Mouse (Mus musculus) forebrain, embryonic 13.5 days (tissue): ENCODE measurements around the gene Fus. TPM values are rescaled to one million over a fixed set of nuclear protein-coding genes. Genes with fewer than 3 reads are reported as not detected.

Experiments used
- ATAC-seq: fragments of 200-750 bp; cut with Nextera tagmentation; 2 replicates; pipeline ENCODE4 v1.8.0; 2017
- H3K27ac ChIP-seq: fragments of 300-500 bp; sonication (generic); 2 replicates; pipeline ENCODE4 v1.5.1; 2015; ENCODE audit warnings: inconsistent platforms, mild to moderate bottlenecking, moderate library complexity
- H3K27me3 ChIP-seq: fragments of 300-500 bp; sonication (generic); 2 replicates; pipeline ENCODE4 v1.6.1; 2015; ENCODE audit warnings: mild to moderate bottlenecking, inconsistent platforms
- H3K36me3 ChIP-seq: fragments of 300-500 bp; sonication (generic); 2 replicates; pipeline ENCODE4 v1.6.1; 2015; ENCODE audit warnings: mild to moderate bottlenecking, inconsistent platforms; ENCODE audit not compliant: poor library complexity, severe bottlenecking
- H3K4me1 ChIP-seq: fragments of 300-500 bp; sonication (generic); 2 replicates; pipeline ENCODE4 v1.6.1; 2015; ENCODE audit warnings: inconsistent platforms
- H3K4me2 ChIP-seq: fragments of 300-500 bp; sonication (generic); 2 replicates; pipeline ENCODE4 v1.6.1; 2015; ENCODE audit warnings: inconsistent platforms, mild to moderate bottlenecking, moderate library complexity
- H3K4me3 ChIP-seq: fragments of 300-500 bp; sonication (generic); 2 replicates; pipeline ENCODE4 v1.5.1; 2015; ENCODE audit warnings: mild to moderate bottlenecking, inconsistent platforms
- H3K9ac ChIP-seq: fragments of 300-500 bp; sonication (generic); 2 replicates; pipeline ENCODE4 v1.6.1; 2015; ENCODE audit warnings: mild to moderate bottlenecking, inconsistent platforms
- H3K9me3 ChIP-seq: fragments of 300-500 bp; sonication (generic); replicated peaks from 2 replicates; pipeline ENCODE4 v1.6.1; 2016; ENCODE audit warnings: inconsistent platforms
- WGBS: fragments of 180-500 bp; shearing (Covaris S2); methylation state at CpG from one replicate; pipeline ENCODE4 v1.1.7; 2015; 5-methylcytosine and 5-hydroxymethylcytosine counted together
- polyA plus RNA-seq: library from polyadenylated mRNA; unstranded; fragments of >200 nt; fragmentation: Nextera tagmentation; extraction: Ambion mirVana; gene quantifications from 2 replicates; pipeline ENCODE4 v1.2.1, GENCODE M21; 2015

Gene Fus
- polyA plus RNA-seq, 1 experiment from 2014 or later, result 452 TPM

DNA sequence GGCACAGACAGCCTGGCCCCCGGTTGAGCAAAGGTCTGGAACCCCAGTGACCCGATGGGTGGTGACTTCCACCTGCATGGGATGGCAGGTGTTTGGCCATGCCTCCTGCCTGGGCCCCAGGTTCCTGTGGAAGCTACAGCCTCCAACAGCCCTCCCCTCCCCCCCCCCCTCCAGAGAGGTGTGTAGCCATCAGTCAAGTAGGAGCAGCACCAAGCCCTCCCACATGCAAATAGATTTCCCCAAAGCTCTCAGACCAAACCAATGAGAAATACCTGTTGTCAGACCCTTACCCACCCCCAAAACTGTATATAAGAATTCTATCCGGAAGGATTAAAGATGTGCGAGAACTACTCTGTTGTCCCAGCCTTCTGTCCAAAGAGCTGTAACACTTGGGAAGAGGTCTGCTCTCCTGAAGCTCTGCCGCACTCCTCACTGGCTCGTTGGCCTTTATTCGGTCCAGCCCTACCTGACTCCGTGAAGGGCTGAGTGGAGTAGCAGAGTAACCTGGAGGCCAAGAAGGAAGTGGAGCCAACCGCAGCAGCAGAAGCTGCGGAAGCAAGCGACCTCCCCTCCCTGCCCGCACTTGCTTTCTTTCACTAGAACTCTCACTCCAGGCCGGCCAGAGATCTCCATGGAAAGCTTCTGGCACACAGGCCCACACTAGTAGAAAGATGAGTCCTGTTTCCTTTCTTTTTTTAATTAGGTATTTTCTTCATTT is 14.2 kb upstream of the Fus start:
- Histone ChIP-seq H3K27ac (no peak overlapping the region), H3K4me3 (no peak overlapping the region), H3K27me3 (peaks cover 3% of the 10 kb centered on the region; the same call in 1 of the 2 replicates), H3K4me1 (no peaks in the 10 kb centered on the region), H3K36me3 (no peaks in the 10 kb centered on the region), H3K9me3 (no peaks in the 10 kb centered on the region), H3K9ac (no peak overlapping the region), H3K4me2 (no peak overlapping the region)
- 47% methylated on average over 13 of the region's 13 CpGs for WGBS
- no peak for ATAC-seq

DNA sequence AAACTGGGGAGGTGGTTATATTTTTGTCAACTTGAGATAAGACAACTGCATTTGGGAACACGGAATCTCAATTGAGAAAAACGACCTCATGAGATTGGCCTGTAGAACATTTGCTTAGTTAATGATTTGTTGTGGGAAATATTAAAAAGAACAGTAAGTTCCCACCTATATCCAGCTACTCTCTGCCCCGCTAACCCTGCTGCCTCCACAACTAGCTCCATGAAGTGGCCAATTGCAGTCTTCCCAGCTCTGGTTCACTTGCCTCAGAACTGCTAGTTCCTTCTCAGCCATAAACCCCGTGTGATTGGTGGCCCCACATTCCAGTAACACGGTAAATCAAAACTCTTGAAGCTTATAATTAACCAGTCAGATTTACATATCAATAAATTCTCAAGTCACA is 7.9 kb upstream of the Fus start:
- no peak for ATAC-seq
- no peak overlapping the region for H3K4me2 ChIP-seq
- no peak overlapping the region for H3K27ac ChIP-seq
- H3K4me3 ChIP-seq, result no peak overlapping the region
- H3K9me3 ChIP-seq, result no peaks in the 10 kb centered on the region
- no peaks in the 10 kb centered on the region for H3K36me3 ChIP-seq
- no peaks in the 10 kb centered on the region for H3K4me1 ChIP-seq
- H3K9ac ChIP-seq, result no peak overlapping the region
- 64% methylated on average over 5 of the region's 5 CpGs for WGBS
- H3K27me3 ChIP-seq, result no peaks in the 10 kb centered on the region

DNA sequence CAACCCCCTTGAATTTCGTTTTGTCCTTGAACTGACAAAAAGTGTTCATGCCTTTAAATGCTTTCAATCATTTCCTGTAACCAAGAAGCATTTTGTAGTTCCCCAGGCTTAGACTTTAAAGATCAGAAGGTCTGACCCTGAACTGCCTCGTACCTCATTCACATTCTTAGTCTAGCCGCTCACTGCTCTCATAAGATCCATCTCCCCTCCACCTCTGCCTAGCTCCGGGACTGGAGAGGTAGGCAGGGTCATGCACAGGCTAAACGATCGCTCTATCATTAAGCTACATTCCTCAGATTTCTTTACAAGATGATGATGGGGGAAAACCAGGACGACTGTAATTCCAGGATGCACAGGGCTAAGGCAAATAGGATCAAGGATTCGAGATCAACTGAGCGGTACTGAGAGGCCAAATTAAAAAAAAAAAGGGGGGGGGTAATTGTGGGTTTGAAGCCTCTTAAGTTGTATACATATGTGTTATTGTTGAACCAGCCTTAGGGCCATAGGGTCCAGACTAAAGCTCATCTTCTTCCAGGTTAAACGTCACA is 812 bp upstream of the Fus start:
- Histone ChIP-seq H3K36me3 (peaks cover 21% of the 10 kb centered on the region), H3K9ac (peak overlapping the region; percentile 99), H3K4me2 (peak overlapping the region; percentile 92), H3K4me3 (peak overlapping the region; percentile 98), H3K9me3 (no peaks in the 10 kb centered on the region), H3K27ac (peak overlapping the region; percentile 96), H3K27me3 (no peaks in the 10 kb centered on the region), H3K4me1 (peaks cover 29% of the 10 kb centered on the region)
- 8% methylated on average over 10 of the region's 10 CpGs for WGBS
- ATAC-seq, result no peak

DNA sequence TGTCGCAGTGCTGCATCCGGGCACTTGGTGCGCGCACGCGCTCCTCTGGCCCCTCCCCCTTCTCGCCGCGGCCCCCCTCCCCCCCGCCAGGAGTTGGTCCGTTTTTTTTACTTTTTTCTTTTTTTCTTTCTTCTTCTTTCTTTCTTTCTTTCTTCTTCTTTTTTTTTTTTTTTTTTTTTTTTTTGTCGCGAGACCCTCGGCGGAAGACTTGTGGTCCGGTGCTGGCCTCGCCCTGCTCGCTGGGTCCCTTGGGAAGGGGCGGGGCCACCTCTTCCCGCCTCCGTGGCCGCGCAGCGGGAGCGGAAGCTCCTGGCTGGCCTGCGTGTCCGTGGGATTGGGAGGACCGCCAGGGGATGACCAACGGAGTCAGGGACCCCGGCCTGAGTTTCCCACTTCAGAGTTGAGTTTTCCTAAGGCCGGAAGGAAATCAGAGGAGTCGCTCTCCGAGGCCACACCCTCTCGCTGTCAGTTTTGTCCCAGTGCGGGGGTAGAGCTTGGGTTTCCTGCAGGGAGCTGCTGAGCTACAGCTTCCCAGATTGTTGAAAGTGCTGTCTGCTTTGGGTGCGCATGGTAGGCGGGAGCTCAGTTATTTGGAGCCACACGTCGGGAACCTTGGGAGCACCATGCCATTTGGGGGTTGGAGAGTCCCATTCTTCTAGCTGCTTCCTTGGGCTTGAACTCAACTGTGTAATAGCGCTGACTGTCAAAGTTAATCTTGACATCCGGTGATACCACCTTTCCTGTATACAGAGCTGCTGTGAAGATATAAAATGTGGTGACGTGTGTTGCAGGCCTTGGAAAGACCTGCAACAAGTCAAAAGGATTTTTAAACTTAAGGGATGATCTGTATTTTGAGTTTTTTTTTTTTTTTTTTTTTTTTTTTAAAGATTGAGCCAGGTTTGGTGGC is 918 bp downstream of the Fus start:
- Histone ChIP-seq H3K4me3 (peak overlapping the region; percentile 98), H3K27me3 (no peaks in the 10 kb centered on the region), H3K27ac (peak overlapping the region; percentile 96), H3K4me1 (peaks cover 29% of the 10 kb centered on the region), H3K4me2 (peak overlapping the region; percentile 92), H3K36me3 (peaks cover 37% of the 10 kb centered on the region), H3K9me3 (no peaks in the 10 kb centered on the region), H3K9ac (peak overlapping the region; percentile 99)
- peak; percentile 32; the same call in 1 of the 2 replicates for ATAC-seq
- under 1% methylated on average over 39 of the region's 42 CpGs for WGBS

DNA sequence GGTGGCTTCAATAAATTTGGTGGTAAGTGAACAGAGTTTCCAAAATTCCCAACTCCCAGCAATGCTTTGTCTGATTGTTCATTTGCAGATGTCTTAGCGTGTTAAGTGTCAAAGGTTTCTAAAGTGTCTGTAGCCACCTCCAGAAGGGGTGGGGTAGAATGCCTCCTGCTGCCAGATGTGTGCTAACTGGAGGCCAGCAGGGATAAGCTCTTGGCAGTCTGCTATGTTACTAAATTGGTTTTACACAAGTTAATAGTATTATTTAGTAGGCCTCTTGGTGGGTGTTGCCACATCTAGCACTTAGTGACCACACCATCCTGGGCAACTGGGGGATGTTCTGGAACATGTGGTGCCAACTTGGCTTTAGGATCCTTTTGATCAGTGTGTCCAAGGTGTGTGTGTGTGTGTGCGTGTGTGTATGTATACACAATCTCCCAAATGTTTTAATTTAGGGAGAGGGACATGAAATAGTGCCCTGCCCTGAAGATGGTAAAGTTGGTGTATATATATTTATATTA is 7.2 kb downstream of the Fus start:
- no peak overlapping the region for H3K27ac ChIP-seq
- 86% methylated on average over 2 of the region's 2 CpGs for WGBS
- H3K9me3 ChIP-seq, result no peaks in the 10 kb centered on the region
- H3K4me3 ChIP-seq, result no peak overlapping the region
- peaks cover 97% of the 10 kb centered on the region for H3K36me3 ChIP-seq
- H3K9ac ChIP-seq, result no peak overlapping the region
- no peak overlapping the region for H3K4me2 ChIP-seq
- H3K4me1 ChIP-seq, result peaks cover 16% of the 10 kb centered on the region
- no peak for ATAC-seq
- no peaks in the 10 kb centered on the region for H3K27me3 ChIP-seq

DNA sequence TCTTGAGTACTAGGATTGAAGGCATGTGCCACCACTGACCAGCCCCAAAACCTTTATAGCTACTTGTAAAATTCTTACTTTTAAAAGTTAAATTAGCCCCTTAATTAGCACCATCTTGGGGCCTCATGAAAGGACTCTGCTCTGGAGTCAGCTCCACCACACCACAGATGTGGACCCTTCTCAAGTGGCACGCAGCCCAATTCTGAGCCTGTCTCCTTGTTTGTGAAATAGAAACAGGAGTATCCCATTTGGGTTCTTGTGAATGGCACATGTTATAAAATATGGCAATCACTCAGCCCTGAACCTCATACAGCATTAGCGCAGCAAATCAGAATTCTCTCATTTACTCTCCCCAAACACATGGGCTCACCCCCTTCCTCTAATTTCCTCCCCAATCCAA is 11.6 kb downstream of the Fus start:
- H3K27ac ChIP-seq, result no peak overlapping the region
- peaks cover 5% of the 10 kb centered on the region for H3K4me1 ChIP-seq
- 94% methylated on average over 2 of the region's 2 CpGs for WGBS
- H3K27me3 ChIP-seq, result no peaks in the 10 kb centered on the region
- no peak for ATAC-seq
- no peak overlapping the region for H3K9ac ChIP-seq
- H3K36me3 ChIP-seq, result peaks cover 99% of the 10 kb centered on the region
- H3K9me3 ChIP-seq, result no peaks in the 10 kb centered on the region
- no peak overlapping the region for H3K4me3 ChIP-seq
- H3K4me2 ChIP-seq, result no peak overlapping the region

DNA sequence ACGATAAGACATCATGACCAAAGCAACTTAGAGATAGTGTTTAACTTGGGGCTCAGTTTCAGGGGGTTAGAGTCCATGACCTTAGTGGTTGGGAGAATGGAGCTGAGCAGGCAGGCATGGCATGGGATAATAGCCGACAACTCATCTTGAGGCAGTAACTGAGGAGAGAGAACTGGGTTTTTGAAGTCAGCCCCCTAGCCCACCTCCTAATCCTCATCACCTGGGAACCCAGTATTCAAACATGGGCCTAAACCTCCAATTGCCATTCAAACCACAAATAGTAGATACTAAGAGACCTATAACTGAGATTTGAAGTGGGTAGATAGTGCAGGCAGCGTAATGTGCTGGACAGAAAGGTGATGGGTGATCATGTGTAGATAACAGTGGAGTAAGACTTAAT is 13.3 kb downstream of the Fus start:
- Histone ChIP-seq H3K4me1 (no peaks in the 10 kb centered on the region), H3K36me3 (peaks cover 99% of the 10 kb centered on the region), H3K4me2 (no peak overlapping the region), H3K9me3 (no peaks in the 10 kb centered on the region), H3K9ac (no peak overlapping the region), H3K4me3 (no peak overlapping the region), H3K27me3 (no peaks in the 10 kb centered on the region), H3K27ac (no peak overlapping the region)
- 95% methylated on average over 3 of the region's 3 CpGs for WGBS
- no peak for ATAC-seq

DNA sequence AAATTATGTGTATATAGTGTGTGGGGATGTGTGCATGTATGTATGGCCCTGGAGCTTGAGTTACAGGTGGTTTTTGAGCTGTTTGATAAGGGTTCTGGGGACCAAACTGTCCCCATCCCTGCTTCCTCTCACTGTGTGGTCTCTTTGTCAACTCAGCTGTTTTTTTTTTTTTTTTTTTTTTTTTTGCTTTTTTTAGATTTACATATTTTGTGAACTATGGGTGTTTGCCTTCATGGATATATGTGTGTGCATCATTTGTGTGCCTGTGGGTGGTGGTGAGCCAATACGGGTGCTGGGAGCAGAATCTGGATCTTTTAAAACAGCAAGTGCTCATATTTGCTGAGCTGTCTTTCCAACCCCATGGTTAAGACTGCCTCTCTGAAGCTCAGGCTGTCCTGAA is 21.6 kb downstream of the Fus start:
- Histone ChIP-seq H3K9me3 (no peaks in the 10 kb centered on the region), H3K4me1 (no peaks in the 10 kb centered on the region), H3K27ac (no peak overlapping the region), H3K27me3 (no peaks in the 10 kb centered on the region), H3K36me3 (peaks cover 68% of the 10 kb centered on the region), H3K4me2 (no peak overlapping the region), H3K4me3 (no peak overlapping the region), H3K9ac (no peak overlapping the region)
- no peak for ATAC-seq
- WGBS, result 100% methylated on average over 1 of the region's 1 CpGs

DNA sequence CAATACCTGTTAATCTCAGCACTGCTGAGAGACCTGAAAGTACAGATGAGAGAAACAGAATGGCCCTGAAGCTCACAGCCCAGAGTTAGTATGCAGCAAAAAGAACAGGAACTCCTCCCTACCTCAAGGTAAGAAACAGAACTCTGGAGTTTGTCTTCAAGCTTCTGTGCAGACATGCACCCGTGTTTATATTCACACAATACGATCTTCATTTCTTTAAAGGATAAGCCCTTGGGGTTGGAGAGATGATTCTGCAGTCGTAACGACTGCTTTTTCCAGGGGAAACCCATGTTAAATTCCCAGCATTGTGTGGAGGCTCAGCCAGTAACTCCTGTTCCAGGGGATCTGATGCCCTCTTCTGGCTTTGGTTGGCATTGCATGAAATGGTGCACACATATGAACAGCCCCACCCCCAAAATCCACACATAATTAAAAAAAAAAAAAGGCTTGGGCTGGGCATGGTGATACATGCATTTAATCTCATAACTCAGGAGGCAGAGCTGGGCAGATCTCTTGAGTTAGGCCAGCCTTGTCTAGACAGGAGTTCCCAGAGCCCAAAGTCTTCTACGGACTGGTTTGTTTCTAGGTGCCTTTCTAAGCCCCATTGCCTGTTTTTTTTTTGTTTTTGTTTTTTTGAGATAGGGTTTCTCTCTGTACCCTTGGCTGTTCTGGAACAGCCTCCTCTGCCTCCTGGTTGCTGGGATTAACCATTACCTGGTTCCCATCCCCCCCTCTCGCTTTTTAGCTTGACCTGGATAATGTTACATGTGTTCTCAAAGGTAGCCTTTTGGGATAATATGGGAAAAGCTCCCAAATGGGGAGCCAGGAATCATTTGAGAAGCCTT is 24.6 kb downstream of the Fus start:
- peak; percentile 77 for ATAC-seq
- no peak overlapping the region for H3K4me3 ChIP-seq
- no peak overlapping the region for H3K27ac ChIP-seq
- WGBS, result 53% methylated on average over 6 of the region's 6 CpGs
- H3K9me3 ChIP-seq, result no peaks in the 10 kb centered on the region
- no peak overlapping the region for H3K9ac ChIP-seq
- no peaks in the 10 kb centered on the region for H3K27me3 ChIP-seq
- no peaks in the 10 kb centered on the region for H3K4me1 ChIP-seq
- H3K4me2 ChIP-seq, result no peak overlapping the region
- peaks cover 39% of the 10 kb centered on the region for H3K36me3 ChIP-seq

DNA sequence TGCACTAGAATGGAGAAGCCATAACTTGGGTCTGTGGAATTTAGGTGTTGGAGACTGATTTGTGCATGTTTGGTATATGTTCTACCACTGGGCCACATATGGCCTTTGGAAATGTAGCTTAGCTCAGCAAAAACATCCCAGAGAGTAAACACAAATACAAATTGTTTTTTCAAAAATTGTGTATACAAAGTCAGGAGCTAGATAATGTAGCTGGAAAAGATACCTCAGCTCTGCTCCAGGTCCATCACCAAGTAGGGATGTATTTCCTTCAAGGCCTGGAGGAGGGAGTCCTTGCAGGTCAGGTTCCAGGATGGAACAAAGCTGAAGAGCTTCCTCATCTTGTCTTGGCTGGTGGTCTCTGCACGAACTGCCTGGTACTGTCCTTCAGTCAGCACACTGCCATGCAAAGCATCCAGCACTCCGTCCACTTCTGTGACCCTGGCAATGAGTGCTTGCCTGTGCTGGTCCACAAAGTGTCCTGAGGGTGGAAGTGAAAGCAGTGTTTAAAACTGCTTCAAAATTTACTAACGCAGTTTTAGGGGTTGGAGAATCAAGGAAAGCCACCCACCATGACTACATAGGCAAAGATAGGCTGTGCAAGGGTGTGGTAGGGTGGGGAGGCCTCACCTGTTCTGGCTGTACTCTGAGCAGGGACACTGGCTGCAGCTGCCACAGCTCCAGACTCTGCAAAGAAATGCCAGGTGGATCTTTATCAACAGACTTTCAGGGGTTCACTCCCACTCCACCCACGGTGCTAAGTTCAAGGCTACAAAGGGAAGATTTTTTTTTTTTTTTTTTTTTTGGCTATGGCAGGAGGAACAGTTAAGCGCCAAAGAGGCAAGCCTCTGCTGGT is 25.5 kb downstream of the Fus start:
- H3K9ac ChIP-seq, result no peak overlapping the region
- H3K27me3 ChIP-seq, result no peaks in the 10 kb centered on the region
- peaks cover 30% of the 10 kb centered on the region for H3K36me3 ChIP-seq
- no peaks in the 10 kb centered on the region for H3K9me3 ChIP-seq
- H3K27ac ChIP-seq, result no peak overlapping the region
- no peaks in the 10 kb centered on the region for H3K4me1 ChIP-seq
- 43% methylated on average over 5 of the region's 5 CpGs for WGBS
- no peak overlapping the region for H3K4me3 ChIP-seq
- ATAC-seq, result no peak
- H3K4me2 ChIP-seq, result no peak overlapping the region
